Mouse (Mus musculus): ENCODE data around the gene Gp1ba.

DNA sequence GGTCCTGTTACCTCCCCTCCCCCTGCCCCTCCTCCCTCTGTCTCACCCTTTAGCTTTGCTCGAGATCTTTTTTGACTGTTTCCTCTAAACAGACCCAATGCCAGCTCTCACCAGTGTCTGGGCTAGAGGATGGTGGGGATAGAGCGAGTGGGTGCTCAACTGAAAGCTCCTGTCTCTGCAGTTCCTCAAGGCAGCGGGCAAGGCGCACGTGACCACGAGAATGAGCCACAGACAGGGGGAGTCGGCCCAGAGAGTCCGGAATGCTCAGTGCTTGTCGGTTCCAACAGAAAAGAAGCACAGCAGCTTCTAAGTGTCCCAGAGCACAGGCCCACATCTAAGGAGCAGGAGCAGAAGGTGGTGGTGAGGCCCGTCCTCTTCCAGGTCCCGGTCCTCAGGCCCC is 35.6 kb downstream of the Gp1ba start:
- no peak for TF ChIP-seq CHD2 (IDR thresholded peaks at IDR 0.05; ENCODE audit: low read depth, low read length)
- TF ChIP-seq ZC3H11A (IDR thresholded peaks at IDR 0.05; ENCODE audit: borderline replicate concordance, low read depth, low read length) = no peak
